Mouse (Mus musculus): Measurements from ENCODE around the gene Wdr63.

The Wdr63 gene

DNA sequence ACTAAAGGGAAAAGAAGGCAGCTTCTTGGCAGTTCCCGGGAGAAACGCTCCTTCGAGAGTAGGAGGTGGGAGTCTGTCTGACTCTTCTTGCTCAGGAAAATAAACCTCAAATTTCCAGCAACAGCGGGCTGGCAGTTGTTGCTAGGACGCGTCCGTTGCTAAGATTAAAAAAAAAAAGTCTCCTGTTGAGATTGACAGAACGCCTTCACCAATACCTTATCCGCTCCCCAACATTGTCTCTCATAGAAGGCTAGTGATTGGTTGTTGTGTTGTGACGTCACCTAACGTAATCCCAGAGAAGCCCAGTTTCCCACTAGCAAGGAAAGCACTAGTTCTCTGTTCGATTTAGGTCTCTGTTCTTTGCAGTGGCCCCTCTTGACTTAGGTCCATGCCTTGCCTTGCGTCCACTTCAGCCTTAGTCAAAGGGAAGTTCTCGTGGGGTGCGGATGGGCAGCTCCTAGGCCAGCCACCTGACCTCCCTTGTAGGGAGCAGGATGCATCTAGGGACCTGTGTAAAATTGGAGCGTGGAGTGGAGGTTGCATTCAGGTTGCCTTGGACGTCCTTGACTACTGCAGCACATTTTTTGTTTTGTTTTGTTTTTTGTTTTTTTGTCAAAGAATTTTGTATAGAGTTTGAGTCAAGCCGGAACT, at the start of gene Wdr63:
Gene Wdr63, minus strand, starts transcription at position 210 of the 651 bp plus-strand sequence.
- DNase-seq = peak in 1 of 2 experiments; percentile 68

DNA sequence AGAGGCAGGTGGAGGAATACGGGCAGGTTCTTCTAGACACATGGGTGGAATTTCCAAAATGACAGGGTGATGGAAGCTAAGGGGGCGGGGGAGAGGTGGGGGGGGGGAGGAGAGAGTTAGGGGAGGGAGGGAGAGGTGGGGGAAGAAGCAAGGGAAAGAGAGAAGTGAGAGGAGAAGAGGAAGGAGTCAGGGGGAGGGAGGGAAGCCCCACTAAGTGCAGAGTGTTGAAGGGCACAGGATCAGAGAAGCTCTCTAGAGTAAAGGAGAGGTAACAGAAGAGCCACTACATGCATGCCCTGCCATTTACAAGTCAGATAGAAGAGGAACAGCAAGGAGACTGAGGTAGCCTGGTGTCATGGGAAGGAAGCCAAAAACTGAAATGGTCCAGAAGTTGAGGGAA, 48.9 kb upstream of the Wdr63 start:
- DNase-seq = no peak

DNA sequence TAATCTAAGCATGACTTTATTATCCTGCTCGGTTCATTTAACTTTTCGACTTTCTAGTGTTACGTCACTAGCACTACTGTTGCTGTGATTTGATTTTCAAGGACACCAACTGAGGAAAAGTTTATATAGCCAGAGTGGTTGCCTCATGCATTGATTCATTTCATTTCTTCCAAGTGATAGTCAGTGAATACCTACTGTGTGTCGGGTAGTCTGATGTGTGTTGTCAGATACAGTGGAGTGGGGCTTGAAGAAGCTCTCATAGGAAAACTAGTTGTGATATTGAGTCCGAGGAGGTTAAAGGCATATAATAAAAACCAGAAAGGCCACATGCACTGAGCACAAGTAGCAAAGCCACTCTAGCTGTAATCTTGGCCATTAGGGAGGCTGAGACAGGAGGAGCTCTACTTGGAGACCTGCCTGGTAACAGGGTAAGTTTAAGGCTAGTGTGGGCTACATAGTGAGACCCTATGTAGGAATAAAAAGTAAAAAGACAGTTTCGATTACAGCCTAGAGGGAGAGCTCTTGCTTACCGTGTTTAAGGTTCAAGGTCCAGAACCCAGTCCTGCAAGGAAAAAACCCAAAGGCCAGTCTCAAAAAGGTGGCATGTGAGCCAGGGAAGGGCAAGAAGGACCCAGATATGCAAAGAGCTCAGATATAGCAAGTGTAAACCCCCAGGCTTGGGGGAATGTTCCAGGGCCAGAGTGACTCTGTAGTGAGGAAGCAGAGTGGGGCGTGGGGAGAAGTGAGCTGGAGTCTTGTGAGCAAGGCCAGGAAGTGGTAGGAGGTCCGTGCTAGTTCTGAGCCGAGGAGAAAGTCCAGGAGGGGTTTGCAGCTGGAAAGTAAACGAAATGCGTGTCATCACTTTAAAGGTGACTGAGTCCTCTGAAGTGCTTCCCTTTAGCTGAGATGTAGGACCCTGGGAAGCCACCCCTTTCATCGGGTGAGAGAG, 48.0 kb upstream of the Wdr63 start:
- DNase-seq = no peak

DNA sequence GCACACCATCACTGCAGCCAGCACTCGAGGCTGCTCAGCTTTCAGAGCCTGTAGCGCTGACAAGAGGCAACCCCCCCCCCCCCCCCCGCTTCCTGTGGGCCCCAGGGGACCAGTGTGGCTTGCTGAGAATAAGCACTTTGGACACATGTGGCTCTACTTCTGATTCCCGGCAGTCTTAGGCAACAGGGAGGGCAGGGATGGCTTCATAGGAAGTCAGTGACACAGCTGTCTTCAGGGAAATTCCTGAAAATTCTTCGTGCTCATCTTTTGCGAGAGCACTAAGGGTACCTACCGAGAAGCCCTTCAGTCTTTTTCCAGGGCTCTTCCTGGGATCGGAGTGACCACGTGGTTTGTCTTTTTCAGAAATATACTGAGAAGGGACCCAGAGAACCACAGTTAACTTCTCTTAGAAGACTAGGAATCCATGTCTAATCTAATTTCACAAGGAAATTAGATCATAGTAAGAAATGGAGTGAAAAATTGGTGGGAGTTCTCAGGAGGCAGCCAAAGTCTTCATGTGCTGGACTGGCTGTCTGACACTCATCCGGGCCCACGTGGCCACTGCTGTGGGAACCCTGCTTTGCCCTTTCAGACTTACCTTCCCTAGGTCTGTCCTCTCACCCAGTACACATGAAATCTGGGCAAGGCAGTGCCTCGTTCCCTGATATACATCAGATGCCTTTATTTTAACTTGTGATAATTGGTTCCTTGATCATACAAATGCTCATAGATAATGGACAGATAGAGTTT, 46.1 kb upstream of the Wdr63 start:
- DNase-seq = no peak

DNA sequence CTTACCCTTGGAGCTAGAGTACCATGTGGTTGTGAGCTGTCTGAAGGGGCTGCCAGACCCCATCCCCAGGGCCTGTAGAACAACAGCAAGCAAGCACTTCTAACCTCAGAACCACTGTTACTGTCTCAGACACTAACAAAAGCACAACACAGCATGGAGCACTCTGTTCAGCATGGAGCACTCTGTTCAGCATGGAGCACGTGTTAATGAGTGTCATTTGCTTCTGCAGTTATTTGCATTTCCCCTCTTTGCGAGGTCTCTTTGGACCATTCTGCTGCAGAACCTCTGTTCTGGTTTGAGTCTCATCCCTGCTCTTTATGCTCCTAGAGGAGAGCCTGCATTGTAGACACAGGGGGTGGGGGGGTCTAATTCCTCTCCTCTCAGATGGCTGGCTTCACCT, 45.0 kb upstream of the Wdr63 start:
- no peak for DNase-seq

DNA sequence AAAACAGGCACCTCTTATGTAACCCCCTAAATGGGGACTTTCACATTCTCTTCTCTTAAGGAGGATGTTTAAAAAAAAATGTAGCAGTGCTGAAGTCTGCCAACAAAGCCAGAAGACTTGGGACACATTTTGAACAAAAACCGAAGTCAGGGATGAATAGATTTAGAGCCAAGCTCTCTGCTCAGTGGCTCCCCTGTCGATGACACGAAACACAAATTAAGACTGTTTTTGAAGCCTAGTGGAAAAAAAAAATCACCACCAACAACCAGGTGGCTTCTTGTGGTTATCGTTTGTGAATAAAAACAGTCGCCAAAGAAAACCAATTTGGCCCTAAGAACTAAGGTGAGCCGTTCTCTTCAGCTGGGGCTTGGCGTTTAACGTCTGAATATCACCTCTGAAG, 44.4 kb upstream of the Wdr63 start:
- no peak for DNase-seq

DNA sequence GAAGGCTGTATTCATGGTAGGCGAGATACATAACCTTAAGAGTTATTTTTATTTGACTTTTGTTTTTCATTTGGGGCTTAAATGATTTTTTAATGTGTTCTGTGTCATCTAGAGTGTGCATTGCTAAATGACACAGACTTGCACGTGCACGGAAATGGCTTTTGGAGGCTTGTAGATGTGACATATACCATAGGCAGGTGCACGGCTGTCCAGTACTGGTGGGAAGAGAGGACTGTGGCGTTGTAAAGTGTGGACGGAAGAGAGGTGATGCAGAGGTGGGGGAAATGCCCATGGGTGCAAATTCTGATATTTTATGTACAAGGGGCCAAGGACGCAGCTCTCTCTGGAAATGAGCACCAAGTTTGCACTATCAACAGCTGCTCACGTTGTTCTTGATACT, 43.8 kb upstream of the Wdr63 start:
- DNase-seq = no peak

DNA sequence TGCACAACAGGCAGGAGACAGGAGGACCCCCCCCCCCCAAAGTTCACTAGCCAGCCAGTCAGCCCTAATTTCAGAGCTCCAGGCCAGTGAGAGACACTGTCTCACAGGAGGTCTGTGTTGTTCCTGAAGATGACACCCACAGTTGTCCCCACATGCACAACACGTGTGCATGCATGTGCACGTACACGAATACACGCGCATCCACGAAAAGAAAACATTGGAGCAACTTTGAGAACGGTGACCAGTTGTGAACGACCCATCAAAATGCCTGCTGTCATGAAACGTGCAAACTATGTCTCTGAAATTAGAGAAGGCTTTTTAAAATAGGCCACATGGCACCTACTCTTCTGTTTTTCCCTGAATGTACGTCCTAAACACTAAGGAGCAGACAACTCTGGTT, 43.4 kb upstream of the Wdr63 start:
- DNase-seq = no peak

DNA sequence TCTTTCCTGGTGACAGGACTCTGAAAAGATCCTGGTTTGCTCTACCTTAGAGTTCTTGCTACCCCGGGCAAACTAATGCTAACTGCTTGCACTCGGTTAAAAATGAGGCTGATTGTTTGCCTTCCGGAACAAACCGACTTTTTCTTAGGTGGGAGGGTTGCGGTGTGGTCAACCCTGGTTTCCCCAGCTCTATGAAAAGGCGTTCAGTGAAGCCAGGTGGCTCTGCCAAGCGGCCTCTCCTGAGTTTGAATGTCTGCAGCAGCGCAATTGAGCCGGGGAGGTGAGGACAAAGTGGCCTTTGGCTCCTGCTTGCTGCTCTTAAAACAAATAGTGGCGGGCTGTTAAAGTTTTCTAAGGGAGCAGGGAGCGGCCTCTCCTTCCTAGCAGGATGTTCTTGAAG, 42.6 kb upstream of the Wdr63 start:
- peak in 1 of 2 experiments; percentile 20 for DNase-seq

DNA sequence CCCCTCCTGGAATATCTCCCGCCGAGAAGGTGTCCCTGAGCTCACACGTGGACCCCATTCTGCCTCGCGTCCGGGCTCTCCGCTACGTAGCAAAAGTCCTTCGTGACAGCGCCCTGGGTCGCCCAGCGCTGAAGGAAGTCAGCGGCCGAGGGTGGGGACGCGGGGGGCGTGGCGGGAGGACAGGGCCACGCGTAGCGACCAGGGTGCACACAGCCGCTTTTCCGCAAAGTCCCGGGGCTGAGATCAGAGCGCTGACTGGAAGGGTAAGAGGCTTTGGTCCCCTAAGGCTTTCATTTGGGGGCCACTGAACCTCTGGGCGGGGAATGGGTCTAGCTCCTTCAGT, 42.1 kb upstream of the Wdr63 start:
- DNase-seq = peak; percentile 60 to 65

DNA sequence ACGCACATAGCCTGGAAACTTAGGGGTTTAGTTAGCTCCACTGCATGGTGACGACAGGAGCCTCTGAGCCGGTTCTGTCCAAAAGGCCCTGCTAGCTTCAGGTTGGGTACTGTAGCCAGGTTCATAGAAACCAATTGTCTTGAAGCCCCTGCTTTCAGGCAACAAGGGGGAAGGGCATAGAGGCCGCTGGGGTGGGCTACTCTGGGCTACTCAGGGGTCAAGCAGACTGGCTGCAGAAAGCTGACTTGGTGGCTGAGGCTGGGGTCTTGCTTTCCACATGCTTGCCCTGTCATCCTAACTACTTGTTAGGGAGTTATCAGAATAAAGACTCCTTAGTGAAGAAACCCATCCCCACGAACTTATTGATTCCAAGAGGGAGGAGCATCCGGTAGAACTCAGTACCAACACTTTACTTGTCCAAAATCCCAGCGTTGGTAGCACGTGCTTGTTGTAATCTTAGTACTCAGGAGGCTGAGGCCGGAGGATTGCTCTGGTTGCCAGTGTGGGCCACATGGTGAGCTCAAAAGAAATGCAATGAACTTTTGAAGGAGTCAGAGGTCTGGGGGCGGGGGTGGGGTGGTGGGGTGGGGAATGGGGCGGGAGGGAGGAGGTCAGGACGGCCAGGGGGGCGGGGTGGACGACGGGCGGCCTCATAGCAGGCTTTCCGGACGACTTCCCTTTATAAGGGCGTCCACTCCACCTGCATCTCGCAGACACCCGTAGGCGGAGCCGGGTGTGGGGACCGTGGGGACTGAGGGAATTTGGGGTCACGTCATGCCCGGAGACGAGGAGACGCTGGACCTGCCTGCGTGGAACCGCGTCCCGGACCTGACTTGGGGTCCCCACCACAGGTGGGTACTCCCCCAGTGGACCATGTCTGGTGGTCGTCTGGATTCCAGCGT, 41.5 kb upstream of the Wdr63 start, which contains the start of gene Mcoln2:
Gene Mcoln2, plus strand, starts transcription at position 678 of the 902 bp plus-strand sequence.
- no peak for DNase-seq

DNA sequence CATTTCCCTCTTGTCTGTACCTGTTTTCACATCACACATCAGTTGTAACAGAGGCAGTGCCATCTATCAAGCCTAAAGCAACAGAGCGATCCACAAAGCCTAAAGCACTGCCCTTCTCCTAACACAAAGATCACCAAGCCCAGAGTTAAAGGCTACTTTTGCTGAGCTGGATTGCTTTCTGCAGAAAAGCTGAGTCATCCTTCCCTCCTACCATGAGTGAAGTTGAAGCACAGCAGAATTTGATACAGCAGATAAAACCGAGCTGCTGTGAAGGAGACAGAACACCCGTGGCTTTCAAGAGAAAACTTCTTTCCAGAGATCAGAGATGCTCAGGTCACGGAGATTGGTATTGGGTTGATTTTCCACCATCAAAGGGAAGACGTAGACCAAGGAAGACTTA, 38.2 kb upstream of the Wdr63 start:
- no peak for DNase-seq

DNA sequence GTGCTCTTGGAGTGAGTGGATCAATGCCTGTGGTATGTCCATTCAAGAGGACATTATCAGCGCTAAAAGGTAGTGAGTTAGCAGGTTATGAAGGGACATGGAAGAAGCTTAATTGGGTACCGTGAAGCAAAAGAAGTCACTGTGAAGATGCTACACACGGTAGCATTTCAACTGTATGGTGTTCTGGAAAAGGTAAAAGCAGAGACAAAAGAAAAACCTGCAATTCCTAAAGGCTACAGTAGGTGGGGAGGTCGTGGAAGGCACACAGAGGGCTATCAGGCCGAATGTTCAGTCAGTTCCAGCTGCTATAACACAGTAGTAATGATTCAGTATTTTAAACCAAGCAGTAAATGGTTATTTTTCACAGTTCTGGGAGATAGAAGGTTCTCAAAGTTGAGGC, 37.6 kb upstream of the Wdr63 start:
- no peak for DNase-seq

DNA sequence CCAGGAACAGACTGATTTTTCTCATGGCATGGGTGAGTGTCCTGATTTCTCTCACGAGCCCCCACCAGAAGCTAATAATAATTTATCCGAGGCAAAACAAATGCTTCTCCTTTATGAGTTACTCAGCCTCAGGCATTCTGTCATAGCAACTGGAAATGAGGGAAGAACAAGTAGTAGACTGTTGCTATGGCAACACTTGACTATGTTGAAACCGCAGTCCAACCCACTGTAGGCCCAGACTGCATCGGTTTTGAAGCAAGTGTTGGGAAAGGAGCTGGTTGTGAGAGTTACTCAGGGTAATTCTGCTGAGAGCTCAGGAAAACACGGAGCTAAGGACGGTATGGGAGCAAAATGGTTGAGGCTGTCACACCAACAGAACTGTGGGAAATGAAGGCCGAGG, 34.6 kb upstream of the Wdr63 start:
- no peak for DNase-seq

DNA sequence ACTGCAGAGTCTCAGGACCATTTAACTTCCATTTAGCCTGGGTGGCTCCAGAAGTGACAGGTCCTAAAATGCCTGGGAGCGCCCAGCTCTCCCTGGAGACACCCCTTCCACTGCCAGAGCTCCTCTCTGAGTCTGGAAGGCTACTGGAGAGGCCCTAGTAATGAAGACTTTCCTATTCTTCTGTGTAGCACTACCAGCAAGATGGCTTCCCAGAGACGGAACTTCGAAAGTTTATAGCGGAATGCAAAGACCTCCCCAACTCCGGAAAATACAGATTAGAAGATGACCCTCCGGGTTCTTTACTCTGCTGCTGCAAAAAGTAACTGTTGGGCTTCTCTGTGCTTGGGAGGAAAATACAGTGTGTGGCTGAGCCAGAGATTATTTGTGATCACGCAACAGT, 32.3 kb upstream of the Wdr63 start:
- no peak for DNase-seq

DNA sequence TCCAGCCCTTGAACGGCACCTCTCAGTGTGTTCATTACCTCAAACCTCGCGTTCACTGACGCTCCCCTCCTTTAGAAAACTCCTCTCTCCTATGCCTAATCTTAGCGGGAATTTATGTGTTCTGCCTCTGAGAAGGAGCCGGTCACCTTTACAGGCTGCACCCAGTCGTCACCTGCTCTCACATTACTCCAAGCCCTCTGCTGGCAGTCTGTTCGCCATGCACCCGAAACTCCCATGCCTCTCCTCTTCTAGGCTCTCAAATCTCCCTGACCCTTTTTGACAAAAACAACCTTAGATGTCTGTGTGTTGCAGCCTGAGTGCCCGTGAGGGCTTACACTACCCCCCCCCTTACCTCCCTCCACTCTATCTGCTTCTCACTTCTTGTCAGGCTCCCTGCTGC, 28.5 kb upstream of the Wdr63 start:
- no peak for DNase-seq

DNA sequence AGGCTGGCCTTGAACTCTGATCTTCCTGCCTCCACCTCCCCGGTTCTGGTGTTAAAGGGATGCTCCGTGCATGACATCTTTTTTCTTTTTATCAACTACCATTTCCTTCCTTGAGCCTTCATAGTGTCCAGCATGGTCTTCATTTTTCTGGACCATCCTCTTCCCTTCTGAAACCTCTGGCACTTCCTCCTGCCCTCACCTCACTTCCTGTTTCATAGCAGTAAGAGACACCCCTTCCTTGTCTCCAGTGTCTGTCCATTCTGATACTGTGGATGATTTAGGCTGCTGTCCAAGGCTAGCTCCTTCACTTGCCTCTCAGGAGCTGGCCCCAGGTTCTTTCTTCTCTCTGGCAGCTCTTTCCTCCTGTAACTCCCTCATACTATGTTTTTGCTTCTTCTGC, 27.5 kb upstream of the Wdr63 start:
- no peak for DNase-seq

DNA sequence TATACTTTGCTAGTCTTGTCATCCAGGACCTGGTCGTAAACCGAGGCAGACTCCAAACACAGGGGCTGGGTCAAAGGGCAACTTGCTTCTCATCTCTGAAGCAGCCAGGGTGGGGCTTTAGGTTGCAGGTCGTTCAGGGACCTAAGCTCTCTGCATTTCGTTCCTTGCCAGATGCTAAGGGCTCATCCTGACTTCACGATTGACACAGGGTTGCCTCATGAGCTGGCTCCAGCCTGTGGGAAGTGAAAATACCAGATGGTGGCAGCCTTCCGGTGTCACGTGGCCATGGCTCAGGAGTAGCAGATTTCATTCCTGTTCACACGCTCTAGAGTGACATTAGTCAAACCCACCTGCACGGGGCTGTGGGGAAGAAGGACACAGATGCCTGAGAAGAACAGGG, 26.9 kb upstream of the Wdr63 start:
- DNase-seq = no peak

DNA sequence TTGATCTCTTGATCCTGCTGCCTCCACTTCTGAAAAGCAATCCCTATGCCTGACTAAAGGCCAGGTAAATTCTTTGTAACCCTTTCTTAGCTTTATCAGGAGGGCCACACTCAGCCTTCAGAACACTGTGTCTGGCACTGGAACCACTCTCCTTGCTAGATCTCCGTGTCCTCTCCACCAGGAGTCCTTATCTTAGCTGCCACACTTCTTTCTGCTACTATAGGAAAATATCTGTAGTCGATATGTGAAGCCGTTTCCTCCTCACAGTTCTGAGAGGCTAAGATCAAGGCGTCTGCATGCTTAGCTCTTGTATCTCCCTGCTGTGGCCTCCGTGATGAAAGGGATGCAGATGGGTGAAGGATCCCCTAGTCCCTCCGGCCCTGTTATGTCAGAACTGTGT, 19.3 kb upstream of the Wdr63 start:
- no peak for DNase-seq

DNA sequence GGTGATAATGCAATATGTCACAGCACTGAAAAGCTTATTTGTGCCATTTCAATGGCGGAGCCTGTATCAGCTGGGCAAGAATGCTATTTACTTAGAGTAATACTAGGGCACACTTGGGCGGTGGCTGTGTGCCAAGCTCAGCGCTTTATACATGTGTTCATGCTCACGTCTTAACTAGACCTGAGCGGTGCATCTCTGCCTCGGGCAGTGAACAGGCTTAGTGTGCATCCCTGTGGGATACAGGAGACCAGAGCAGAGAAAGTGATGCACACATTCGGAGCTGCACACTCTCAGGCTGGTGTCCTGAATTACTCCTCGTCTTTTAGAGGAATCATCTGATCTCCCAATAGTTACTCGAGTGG, 15.5 kb upstream of the Wdr63 start:
- DNase-seq = no peak

DNA sequence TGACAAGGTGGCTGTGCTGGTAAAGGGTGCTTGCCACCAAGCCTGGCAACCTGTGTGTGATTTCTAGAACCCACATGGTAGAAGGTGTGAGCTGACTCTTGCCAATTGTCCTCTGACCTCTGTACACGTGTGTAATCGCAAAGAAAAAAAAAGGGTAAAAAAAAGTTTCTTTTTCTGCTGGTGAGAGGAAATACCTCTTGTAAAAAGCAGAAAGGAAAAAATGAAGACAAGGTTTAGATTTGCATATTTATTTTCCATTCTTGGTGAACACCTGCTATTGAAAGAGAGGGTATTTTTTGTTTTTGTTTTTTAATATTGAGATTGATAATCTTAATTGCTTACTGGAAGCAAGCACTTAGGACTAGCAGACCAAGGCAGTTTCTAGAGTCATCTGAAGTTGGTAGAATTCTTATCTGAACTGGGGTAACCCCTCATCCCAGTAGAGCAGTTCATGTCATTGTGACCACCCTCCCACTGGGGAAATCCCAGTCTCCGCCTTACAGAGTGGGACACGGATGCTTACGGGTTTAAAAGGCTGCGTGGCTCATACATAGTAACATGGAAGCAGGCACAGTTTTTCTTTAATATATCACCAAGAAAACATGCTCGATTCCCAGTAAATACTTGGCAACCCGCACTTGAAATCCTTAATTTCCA, 15.0 kb upstream of the Wdr63 start:
- DNase-seq = no peak

DNA sequence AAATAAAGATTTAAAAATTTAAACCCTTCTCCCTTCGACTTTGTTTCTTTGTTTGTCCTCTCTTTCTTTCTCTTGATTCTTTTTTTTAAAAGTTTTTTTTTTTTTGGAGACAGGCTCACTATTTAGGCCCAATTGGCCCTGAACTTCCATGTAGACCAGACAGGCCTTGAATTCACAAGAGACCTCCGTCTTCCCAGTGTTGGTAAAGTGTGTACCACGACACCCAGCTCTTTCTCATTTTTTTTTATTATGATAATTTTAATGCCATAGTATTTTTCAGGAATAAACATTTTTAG, 14.1 kb upstream of the Wdr63 start:
- DNase-seq = no peak

Data from lung, postnatal 4 days (tissue).